Mouse (Mus musculus): Measurements from ENCODE around the gene Retsat.

- TF ChIP-seq CTCF (IDR thresholded peaks at IDR 0.05; ENCODE audit: low read depth) (no peak), EP300 (optimal IDR thresholded peaks at IDR 0.05) (no peak)
These were observed 10.0 kb upstream of the Retsat start for GRCm38 (mm10) chr6:72588307-72588706.

All from stomach, postnatal 0 days (tissue).